Mouse (Mus musculus) gastrocnemius, postnatal 36 days (tissue): Measurements from ENCODE around the gene Ufc1. TPM values are rescaled to one million over a fixed set of nuclear protein-coding genes. Genes with fewer than 3 reads are reported as not detected.
A peak's percentile ranks its signal among the peaks of the same experiment; 100 is the strongest.

Experiments used
- DNase-seq, 2 experiments: peaks; one replicate each; pipeline ENCODE4 v3.0.0; 2022
- intact Hi-C: fragments of 180-260 bp; cut with DNase I; formaldehyde crosslinking; loops from one replicate; pipeline ENCODE4 v1.15.1; 2025
- total RNA-seq, 2 experiments: library from RNA; stranded (reverse); gene quantifications; 2 replicates each; pipeline ENCODE4 v1.2.3; 2021

Gene Ufc1
- total RNA-seq, 2 experiments from 2014 or later = 80.9 to 82.2 TPM

DNA sequence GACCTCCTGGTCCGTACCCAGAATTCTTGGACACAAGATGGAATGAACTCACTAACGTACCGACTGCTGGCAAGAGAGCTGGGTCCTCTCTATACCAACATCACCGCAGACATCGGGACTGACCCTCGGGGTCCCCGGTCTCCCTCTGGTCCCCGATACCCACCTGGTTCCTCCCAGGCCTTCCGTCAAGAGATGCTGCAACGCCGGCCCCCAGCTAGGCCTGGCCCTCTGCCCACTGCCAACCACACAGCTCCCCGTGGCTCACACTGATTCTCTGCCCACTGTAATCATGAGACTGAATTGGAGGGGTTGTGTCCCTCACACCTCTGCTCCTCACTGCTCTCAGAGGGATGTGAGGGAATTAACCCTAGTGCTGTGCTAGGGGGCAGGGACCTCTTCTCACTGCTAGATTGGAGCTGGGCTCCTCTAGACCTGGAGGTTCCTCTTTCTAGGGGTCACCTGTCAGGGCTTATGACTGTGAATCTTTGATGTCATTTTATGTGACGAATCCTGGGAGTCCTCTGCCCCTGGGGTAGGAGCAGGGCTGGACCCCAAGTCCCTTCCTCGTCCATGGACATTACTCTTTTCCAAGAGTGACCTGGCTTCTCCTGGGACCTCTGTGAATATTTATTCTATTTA is 18.6 kb downstream of the Ufc1 start:
- no peak for DNase-seq
- intact Hi-C loops = no loop called here

DNA sequence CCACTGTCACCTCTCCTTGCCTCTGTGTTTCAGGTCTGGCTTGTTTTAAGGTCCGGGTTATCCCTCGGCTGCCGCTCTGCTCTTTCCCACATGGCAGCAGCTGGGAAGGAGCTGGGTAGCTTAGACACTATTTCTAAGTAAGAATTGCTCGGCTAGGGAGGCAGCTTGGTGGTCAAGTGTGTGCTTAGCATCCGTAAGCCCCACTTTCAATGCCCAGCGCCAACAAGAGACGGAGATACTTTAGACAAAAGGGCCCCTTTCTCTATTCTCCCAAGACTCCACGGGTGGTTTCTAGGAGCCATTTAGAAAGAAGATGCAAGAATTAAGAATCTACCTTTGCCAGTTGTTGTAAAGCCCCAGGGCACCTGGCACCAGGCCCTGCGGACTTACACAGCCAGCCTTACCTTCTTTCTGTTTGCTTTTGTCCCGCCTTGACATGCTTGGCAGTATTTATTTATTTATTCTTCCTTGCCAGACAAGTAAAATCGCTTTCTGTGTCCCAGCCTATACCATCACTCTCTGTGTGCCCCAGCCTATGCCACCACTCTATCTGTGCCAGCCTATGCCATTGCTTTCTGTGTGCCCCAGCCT is 19.6 kb downstream of the Ufc1 start:
- DNase-seq = no peak
- intact Hi-C loops = no loop called here

DNA sequence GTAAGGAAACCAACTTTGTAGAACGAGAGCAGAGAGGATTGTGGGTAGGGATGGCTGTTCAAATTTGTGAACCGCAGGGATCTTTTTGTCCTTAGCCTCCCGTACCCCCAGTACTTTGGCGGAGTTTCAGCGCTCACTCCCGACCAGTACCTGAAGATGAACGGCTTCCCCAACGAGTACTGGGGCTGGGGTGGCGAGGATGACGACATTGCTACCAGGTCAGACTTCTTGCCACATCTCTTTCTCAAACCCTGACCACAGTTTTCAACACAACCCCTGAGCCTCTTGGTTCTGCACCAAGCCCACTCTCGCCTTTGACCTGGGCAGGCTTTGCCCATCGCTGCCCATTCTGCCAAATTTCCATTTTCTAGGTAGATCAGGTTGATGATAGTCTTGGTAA is 20.7 kb downstream of the Ufc1 start:
- no peak for DNase-seq
- intact Hi-C loops = no loop called here

DNA sequence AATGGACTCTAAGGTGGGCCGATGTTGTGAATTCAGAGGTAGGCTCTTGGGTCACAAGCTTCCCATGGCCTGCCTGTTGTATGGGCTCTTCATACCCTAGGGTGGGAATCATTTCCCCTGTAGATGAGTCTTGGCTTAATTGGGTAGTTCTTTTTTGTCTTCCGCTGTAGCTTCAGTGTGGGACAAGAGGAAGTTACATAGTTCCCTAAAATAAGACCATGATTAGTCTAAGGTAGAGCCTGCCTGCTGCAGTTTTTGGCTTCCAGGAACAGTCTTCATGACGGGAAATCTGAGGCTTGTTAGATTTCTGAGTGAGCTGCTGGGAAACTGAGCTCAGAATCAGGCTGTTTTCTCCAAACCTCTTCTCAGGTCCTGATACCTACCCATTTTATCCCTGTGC is 22.7 kb downstream of the Ufc1 start:
- intact Hi-C loops = no loop called here
- no peak for DNase-seq

DNA sequence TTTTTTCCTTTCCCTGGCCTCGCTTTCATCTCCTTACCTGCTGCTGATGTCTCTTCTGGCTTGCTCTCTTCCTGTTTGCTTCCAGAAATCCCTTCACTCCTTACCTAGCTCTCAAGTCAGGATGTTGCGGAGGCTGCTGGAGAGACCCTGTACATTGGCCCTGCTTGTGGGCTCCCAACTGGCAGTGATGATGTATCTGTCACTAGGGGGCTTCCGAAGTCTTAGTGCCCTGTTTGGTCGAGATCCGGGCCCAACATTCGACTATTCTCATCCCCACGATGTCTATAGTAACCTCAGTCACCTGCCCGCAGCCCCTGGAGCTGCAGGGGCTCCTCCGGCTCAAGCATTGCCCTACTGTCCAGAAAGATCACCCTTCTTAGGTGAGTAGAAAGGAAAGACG is 23.2 kb downstream of the Ufc1 start:
- DNase-seq = no peak
- intact Hi-C loops = no loop called here

DNA sequence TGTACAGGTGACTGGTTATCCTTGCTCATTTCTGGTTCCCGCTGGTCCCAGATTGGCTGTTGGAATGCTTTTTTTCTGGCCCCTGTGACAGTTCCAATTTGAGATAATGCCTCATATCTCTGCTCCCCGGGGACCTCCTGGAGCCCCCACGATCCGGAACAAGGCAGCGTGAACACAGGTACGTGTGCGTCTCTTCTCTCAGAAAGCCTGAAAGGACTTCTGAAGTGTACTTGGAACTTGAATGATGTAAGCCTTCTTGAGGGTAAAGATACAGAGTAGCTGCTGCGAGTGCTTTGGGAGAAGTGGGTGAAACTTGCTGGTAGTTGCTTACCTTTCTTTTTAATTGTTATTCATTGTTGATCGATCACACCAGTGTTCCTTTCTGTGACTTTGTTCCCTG is 23.6 kb downstream of the Ufc1 start:
- intact Hi-C loops = no loop called here
- DNase-seq = no peak

DNA sequence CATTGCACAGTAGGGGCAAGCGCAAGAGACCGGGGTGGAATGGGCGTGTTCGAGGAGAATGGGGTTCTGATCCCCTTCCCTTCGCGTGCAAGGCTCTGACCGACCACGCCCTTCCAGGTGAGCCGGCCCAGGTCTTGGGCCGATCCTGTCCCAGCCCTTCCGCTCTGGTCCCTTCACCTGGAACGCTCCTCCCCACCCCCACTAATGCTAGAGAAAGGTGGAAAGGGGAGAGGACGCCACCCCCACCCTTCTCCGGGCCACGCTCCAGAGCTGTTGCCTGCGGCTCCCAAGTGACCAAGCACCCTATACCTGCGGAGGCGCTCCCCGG is 24.3 kb downstream of the Ufc1 start:
- DNase-seq = no peak
- intact Hi-C loops = no loop called here

DNA sequence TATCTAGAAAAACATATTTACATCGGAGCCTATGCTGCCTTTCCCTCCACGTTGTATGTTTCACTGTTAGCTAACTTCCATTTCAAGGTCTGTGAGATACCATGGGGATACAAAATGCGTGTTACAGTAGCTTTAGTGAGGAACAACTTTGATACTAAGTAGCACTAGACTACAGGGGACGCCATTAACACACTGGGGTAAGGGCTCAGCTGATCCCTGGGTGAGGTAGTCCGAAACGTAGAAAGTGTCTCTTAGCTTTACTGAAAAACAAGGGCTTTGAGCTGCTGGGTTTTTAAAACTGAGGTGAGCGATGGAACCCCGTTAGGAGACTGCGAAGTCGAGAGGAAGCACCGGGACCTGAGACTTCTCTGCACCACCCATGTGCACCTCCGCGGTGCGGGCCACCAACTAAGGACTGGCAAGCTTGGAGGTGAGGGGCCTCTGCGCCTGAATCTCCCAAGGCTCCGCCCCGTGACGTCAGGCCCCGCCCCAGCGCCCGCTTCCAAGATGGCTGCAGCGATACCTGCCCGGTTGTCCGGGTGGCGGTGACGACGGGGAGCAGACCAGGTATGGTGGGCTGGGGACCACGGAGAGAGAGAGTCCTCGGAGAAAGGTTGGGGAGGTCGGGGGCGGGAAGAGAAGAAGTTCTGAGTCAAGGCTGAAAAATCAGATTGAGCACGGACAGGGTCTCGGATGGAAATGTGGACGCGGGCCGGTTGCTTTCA is 24.8 kb downstream of the Ufc1 start, which contains the start of gene B4galt3:
B4galt3 (plus strand) TSS at position 481 of the 725 bp plus-strand sequence.
- peak; percentile 93 to 96 for DNase-seq
- intact Hi-C loops = no loop called here

DNA sequence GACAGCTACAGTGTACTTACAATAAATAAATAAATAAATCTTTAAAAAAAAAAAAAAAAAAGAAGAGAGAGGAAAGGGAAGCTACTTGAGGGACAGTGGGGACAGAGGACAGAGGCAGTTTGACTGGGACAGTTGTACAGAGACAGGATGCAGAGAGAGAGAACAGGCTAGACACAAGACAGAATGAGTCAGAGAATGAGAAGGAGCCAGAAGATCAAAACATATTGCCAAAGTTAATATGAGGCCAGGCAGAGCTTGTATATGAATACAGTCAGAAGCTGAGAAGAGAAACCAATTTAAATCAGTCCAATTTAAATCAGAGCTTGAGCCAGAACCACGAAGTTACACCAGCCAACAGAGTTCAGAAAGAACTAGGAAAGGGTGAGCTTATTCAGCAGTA is 26.5 kb downstream of the Ufc1 start:
- intact Hi-C loops = no loop called here
- no peak for DNase-seq

DNA sequence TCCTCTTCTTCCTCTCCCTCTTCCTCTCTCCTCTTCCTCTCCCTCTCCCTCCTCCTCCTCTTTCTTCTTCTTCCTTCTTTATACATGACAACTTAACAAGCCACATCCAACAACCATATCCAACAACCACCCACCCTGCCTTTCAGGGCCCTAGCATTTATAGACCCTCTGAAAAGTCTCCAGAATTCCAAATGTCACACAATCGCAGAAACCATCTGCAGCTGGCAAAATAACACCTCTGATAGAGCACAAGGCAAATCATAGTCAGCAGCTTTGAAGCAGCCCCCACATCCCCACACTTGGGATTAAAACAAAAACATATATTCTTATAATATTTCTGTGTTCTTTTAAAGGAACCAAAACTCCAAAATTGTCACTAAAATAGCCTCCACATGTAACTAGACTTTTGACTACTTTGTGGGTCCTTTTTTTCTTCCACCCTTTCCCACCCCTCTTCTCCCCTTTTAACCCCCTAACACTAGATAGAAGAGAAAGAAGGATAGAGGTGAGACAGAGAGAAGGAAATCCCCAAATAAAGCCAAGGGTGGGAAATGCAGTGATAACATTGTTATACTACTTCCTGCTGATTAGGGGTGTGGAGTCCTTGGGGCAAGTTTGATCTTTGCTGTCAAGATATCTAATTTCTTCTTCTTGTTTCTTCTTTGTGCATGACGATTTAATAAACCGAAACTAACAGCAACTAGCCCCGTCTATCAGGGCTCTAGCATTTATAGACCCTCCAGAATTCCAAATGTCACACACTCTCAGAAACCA is 28.7 kb downstream of the Ufc1 start:
- no peak for DNase-seq
- intact Hi-C loops = no loop called here

DNA sequence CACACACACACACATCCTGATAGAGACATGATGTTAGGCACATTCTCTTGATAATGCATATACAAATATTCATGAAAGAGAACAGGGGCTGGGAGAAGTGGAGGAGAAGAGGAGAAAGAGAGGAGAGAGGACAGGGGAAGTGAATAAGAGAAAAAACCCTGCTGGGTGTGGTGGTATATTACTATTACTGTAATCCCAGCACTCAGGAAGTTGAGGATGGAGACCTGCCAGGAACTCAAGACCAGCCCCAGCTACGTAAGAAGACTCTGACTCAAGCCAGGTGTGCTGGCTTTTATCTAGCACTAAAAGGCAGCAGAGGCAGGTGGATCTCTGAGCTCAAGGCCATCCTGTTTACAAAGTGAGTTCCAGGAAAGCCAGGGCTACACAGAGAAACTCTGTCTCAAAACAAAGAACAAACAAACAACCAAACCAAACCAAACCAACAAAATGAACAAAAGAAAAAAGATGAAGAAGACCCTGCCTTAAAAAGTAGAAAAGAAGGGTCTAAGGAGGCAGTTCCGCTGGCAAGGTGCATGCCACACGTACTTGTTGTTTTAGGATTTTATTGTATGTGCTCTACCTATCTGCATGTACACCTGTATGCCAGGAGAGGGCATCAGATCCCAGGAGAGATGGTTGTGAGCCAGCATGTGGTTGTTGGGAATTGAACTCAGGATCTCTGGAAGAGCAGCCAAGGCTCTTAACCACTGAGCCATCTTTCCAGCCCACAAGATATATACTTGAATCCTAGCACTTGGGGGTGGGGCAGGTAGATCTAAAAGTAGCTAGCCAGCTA is 31.0 kb downstream of the Ufc1 start:
- intact Hi-C loops = no loop called here
- no peak for DNase-seq

DNA sequence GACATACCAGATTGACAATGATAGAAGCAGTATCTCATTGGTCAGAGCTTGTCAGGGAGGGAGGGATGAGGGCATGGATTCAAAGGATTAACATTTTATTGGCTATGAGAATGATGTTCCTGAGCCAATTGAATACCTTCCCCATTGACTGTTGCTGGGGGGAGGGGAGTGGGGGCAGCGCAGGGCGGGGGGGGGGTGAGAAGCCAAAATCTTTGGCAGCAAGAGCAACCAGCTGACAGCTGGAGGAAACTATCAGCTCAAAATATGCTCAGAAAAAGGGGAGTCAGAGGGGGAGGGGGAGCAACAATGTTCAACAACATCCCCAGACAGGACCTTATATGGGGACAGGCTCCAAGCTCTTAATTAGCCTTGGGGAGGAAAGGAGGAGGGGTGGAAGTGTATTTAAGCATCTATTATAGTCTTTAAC is 31.6 kb downstream of the Ufc1 start:
- intact Hi-C loops = no loop called here
- DNase-seq = no peak

DNA sequence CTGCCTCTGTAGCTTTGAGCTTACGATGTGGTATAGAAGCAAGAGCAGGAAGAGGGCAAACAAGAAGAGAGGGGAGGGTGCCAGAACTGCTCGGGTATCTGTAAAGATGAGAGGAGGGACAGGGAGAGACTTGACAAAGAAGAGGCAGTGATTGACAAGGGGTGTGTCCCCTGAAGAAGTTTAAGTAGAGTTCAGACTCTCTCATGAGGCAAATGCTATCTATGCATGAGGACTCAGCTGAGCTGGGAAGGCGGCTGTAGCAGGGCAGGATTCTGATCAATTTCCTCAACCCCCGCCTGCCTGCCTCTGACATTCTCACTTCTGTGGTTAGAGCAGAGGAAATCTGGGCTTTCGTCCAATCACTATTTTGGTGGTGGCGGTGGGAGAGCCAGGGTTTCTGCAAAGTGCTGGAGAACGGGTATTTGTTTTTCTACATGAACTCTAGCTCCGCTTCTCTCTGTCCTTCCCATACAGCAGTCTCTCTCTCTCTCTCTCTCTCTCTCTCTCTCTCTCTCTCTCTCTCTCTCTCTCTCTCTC is 32.2 kb downstream of the Ufc1 start:
- DNase-seq = peak in 1 of 2 experiments; percentile 59
- intact Hi-C loops = no loop called here

DNA sequence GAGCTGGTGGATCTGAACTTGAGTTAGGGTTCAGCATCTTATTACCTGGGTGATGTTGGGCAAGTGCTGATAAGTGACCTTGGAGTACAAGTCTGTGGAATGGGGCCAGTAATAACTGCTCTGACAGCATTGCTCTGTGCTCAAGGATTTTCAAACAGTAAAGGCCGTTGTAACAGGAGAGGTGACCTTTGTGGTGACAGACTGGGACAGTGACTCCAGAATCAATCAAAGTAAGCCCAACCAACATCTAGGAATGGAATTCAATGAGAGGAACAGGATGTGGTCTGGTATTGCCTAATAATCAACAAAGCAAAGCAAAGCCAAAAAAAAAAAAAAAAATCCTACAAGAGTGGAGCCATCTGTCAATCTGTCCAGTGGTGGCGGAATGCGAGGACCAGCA is 34.5 kb downstream of the Ufc1 start:
- intact Hi-C loops = no loop called here

DNA sequence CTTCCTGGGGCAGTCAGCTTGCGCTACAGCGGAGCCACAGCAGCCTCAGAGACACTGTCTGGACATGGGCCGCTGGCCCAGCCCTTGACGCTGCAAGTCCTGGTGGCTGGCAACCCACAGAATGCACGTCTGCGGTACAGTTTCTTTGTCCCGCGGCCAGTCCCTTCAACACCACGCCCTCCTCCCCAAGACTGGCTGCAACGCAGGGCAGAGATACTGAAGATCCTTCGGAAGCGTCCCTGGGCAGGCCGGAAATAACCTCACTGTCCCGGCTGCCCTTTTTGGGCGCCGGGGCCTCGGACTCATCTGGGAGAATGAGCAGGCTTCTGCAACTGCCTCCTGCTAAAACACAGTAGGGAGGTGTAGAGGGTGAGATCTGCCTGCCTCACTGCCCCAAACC is 35.9 kb downstream of the Ufc1 start:
- intact Hi-C loops = loop anchor here (5.0 kb wide), 1 partner anchor 142 kb away; no protein-coding TSS in a partner anchor

More for the DNA sequence above, 34.5 kb downstream of the Ufc1 start:
- DNase-seq = no peak

DNA sequence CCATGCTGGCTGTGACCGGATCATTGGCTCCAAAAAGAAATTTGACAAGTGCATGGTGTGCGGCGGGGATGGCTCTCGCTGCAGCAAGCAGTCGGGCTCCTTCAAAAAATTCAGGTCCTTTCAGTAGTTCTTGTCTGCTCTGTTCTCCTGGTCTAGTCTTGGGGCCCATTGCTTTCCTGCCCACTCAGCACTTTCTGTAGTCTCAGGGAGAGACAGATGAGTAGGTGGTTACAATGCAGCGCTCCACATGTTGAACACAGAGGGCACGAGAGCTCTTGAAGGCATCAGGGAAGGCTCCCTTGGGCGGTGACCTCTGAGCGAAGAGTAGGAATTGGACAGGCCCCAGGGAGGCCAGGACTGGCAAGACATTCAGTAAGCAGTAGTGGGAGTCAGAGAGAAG is 37.0 kb downstream of the Ufc1 start:
- intact Hi-C loops = loop anchor here (5.0 kb wide), 1 partner anchor 140 kb away; no protein-coding TSS in a partner anchor
- DNase-seq = no peak

More for the DNA sequence above, 35.9 kb downstream of the Ufc1 start:
- DNase-seq = no peak

DNA sequence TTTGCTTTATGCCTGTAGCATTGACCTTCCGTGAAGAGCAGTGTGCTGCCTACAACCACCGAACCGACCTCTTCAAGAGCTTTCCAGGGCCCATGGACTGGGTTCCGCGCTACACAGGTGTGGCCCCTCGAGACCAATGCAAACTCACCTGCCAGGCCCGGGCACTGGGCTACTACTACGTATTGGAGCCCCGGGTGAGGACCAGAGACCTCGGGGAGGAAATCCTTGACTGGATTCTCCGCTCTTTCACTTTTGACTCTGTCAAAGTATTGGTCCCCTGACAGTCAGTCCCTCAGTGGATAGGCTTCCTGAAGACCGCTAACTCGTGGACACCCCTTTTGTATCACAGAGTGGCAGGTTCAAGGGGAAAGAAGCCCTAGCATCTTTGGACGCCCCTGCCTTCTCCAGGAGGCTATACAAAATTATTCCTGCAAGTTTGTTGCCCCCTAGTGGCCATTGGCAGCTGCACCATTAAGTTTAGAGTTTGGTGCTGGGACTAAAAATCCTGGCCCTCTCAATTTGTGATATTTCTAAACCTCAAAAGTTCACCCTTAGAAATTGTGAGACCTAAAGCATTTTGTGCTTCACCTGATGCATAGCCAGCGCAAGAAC is 37.8 kb downstream of the Ufc1 start:
- intact Hi-C loops = loop anchor here (5.0 kb wide), 1 partner anchor 140 kb away; no protein-coding TSS in a partner anchor
- peak; percentile 44 to 55 for DNase-seq

DNA sequence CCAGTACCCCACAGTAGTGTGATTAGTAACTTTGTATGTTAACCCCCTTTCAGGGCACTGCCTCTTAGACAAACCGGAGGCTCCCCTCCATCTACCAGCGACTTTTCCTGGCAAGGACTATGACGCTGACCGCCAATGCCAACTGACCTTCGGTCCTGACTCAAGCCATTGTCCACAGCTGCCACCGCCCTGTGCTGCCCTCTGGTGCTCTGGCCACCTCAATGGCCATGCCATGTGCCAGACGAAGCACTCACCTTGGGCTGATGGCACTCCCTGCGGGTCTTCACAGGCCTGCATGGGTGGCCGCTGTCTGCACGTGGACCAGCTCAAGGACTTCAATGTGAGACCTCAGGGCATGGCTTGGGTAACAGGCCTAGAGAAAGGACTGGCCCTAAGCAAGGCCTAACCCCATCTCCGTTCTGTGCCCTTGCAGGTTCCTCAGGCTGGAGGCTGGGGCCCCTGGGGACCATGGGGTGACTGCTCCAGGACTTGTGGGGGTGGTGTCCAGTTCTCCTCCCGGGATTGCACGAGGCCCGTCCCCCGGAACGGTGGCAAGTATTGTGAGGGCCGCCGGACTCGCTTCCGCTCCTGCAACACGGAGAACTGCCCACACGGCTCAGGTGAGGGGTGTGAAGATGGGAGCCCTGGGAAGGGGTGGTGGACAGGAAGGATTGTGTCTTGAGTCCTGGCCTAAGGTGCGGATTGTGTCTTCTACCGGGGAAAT is 38.6 kb downstream of the Ufc1 start:
- DNase-seq = no peak
- intact Hi-C loops = loop anchor here (5.0 kb wide), 1 partner anchor 139 kb away; no protein-coding TSS in a partner anchor

DNA sequence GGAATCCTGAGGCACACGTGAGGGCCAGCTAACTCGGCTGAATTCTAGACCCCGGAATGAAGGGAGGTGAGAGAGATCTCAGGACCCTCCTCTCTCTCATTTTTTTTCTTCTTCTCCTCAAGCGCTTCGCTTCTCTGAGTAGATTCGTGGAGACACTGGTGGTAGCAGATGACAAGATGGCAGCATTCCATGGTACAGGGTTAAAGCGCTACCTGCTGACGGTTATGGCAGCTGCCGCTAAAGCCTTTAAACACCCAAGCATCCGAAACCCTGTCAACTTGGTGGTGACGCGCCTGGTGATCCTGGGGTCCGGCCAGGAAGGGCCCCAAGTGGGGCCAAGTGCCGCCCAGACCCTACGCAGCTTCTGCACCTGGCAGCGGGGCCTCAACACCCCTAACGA is 42.4 kb downstream of the Ufc1 start:
- no peak for DNase-seq
- intact Hi-C loops = no loop called here
